Mouse (Mus musculus) testis, adult 2 months (tissue): ENCODE measurements at regions not wholly inside any gene's neighbourhood (a gene's known extent, or its start where the extent isn't known, plus 50 kb on each side); places are given as distances from the start of the nearest gene placed in this dataset.

Experiments
- CTCF ChIP-seq: fragments of 200-500 bp; IDR thresholded peaks from 2 replicates; pipeline ENCODE4 v1.5.1; 2012; ENCODE audit warnings: low read depth, mild to moderate bottlenecking, inconsistent platforms, low read length, moderate library complexity; ENCODE audit not compliant: control insufficient read depth, insufficient read depth, insufficient replicate concordance
- POLR2A ChIP-seq: fragments of 200-500 bp; IDR thresholded peaks from 2 replicates; pipeline ENCODE4 v1.6.1; 2012; ENCODE audit warnings: low read depth, mild to moderate bottlenecking, inconsistent platforms, low read length, moderate library complexity; ENCODE audit not compliant: control insufficient read depth

DNA sequence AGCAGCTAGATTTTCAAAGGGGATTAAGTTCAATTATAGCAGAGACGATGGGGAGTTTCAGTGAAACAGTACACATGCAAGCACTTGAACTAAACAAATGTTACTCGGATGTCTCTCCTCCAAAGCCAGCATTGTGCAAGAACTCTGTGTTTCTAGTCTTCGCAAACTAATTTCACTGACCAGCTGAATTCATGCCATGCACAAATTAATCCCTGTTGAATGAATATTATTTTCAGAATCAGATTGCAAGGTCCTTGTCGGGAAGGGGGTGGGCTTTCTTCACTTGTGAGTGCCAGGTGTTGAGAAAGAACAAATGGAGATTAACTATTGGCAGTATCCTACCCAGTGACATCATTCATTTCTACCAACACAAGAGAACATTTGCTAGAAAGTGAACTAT, 514.6 kb upstream of the Nr5a2 start:
- TF ChIP-seq POLR2A = no peak
- no peak for TF ChIP-seq CTCF
